Mouse (Mus musculus) left cerebral cortex, adult 11 months (tissue): ENCODE data around the gene Kir3dl2.
"Not testable (repeated sequence)": the region's sequence is repeated elsewhere in the genome, so short reads cannot be mapped to it uniquely, and the experiment has no call there.

Experiments
- DNase-seq: peaks from one replicate; pipeline ENCODE4 v3.0.0; 2022; ENCODE audit warnings: low spot score

Kir3dl2 gene

GRCm38 (mm10) chrX:136543956-136544355 lies at the start of gene Kir3dl2:
Gene Kir3dl2, minus strand, starts transcription at chrX:136544056.
- not testable (repeated sequence) for DNase-seq

- DNase-seq: no peak
Observed at GRCm38 (mm10) chrX:136590897-136591257, 47.0 kb upstream of the Kir3dl2 start.

GRCm38 (mm10) chrX:136590199-136590896 lies 46.5 kb upstream of the Kir3dl2 start, which contains the start of gene Tceal3:
Gene Tceal3, plus strand, starts transcription at chrX:136590842.
- peak; percentile 30 for DNase-seq

GRCm38 (mm10) chrX:136584617-136585016 lies 40.8 kb upstream of the Kir3dl2 start:
- no peak for DNase-seq

GRCm38 (mm10) chrX:136569094-136569493 lies 25.2 kb upstream of the Kir3dl2 start:
- DNase-seq: not testable (repeated sequence)

GRCm38 (mm10) chrX:136517699-136518098 lies 26.2 kb downstream of the Kir3dl2 start, which contains the start of gene Kir3dl1:
Gene Kir3dl1, plus strand, starts transcription at chrX:136517999.
- DNase-seq: not testable (repeated sequence)
